Mouse (Mus musculus) common myeloid progenitor, adult 5-6 weeks (primary cell): ENCODE data around the gene Clptm1. TPM values are rescaled to one million over a fixed set of nuclear protein-coding genes. Genes with fewer than 3 reads are reported as not detected.

Experiments
- ATAC-seq: replicated peaks from 2 replicates; pipeline ENCODE4 v1.8.0; 2016; ENCODE audit warnings: low read depth, mild to moderate bottlenecking, moderate TSS enrichment, inconsistent platforms; ENCODE audit not compliant: poor library complexity, severe bottlenecking
- total RNA-seq: library from RNA; stranded (forward); fragments of 200-1000, 187-1606 nt; gene quantifications from 2 replicates; pipeline ENCODE4 v1.2.3, GENCODE M21; 2017

Gene Clptm1
- total RNA-seq, 1 experiment from 2014 or later: 29.1 TPM

DNA sequence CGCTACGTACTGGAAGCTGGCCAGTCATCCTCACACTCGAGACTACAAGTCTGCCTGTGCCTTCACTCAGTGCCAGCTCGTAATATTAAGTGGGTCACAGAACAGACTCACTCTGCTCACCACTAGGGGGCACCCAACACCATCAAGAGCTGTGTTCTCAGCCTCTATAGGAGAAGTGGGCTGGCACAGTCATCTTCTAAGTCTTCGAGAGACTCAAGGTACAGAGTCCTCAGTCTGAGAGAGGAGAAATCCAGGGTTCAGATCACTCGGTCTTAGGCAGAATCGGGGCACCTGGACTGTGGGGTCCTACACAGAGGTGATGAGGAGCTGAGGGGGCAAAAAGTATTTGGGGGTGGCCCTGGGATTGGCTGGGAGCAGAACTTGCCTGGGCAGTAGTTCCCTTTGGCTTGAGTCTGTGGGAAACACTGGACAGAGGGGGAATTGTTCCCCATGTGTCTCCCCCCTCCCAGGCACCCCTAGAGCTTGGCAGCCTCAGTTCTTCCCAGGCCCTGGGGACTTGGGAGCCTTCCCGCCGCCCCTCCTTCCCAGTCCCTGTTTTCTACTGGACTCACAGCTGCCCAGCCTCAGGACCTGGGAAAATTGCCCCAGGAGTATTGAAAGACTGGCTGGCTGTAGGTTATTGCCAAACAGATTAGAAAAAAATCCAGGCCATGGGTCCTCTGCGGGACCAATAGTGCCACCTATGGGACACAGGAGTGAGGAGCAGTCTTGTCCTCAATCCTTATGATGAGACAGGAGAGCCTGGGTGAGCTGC lies 4.3 kb upstream of the Clptm1 start:
- peak; percentile 68 for ATAC-seq

- ATAC-seq: no peak
Observed at GRCm38 (mm10) chr7:19667434-19667833, 2.6 kb upstream of the Clptm1 start.

DNA sequence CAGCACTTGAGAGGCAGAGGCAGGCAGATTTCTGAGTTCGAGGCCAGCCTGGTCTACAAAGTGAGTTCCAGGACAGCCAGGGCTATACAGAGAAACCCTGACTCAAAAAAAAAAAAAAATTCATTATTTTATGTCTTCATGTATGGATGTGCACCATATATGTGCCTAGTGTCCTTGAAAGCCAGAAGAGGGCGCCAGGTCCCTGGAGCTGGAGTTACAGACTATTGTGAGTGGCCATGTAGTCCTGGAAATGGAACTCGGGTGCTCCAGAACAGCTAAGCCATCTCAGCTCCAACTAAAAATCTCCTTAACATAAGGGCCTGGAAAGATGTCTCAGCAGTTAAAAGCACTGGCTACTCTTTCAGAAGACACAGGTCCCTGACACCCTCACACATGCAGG lies 1.9 kb upstream of the Clptm1 start:
- ATAC-seq: no peak

DNA sequence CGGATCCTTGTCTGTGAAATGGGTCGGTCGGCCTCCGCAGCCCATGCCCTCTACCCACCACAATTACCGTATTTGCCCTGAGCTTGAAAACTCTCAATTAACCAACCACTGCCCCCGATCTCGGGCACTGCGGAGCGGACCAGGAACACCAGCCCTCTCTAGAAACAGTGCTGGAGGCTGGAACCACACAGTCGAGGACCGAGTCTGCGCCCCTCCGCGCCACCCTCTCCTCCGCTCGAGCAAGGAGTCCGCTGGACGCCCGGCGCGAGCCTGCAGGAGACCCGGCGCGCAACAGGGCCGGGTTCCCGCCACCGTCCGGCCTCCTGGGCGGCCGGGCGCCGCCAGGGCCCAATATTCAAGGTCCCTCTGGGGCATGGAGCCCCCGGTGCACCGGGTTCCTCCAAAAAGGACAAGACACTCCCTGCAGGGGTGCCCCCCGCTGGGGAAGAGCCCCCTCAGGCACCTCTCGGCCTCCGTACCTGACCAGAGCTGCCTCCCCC lies 328 bp downstream of the Clptm1 start:
- ATAC-seq: peak; percentile 1; the same call in 1 of the 2 replicates

GRCm38 (mm10) chr7:19663940-19664339 lies 893 bp downstream of the Clptm1 start:
- no peak for ATAC-seq

DNA sequence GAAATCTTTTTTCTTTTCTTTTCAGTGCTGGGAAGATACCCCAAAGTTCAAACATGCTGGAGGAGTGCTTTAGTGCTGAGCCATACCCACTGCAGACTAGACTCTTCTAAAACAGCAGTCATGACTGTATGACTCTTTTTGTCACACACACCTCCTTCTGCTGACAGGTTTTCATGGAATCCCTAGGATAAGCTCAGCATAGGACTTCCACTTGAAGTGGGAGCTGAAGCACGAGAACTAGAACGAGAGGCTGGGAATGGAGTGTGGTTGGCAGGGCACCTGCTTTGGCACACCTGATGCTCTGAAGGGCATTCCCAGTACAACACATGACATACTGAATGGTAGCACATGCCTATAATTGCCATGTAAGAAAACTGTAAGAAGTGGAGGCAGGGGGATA lies 12.2 kb downstream of the Clptm1 start:
- no peak for ATAC-seq

GRCm38 (mm10) chr7:19651063-19651786 lies 13.6 kb downstream of the Clptm1 start:
- ATAC-seq: peak; percentile 47; the same call in 1 of the 2 replicates

GRCm38 (mm10) chr7:19641223-19641622 lies 23.6 kb downstream of the Clptm1 start:
- no peak for ATAC-seq

GRCm38 (mm10) chr7:19635074-19635827 lies 29.6 kb downstream of the Clptm1 start:
- no peak for ATAC-seq

DNA sequence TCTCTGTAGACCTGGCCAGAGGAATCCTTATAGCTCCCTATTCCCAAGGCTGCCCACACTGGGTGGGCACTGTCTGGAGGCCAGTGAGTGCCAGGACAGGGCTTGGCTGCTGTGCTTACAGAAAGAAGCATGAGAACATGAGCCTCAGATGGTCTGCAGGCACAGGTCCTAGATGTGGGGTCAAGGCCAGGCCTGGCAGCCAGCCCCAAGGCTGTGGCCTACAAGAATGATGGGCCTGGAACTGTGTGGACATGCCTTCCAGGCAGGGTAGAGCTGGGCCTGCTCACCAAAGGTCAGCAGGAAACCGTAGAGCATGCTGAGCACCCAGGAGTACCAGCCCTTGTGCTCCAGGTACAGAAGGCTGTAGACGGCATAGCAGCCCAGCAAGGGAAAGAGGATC lies 30.2 kb downstream of the Clptm1 start:
- ATAC-seq: no peak

DNA sequence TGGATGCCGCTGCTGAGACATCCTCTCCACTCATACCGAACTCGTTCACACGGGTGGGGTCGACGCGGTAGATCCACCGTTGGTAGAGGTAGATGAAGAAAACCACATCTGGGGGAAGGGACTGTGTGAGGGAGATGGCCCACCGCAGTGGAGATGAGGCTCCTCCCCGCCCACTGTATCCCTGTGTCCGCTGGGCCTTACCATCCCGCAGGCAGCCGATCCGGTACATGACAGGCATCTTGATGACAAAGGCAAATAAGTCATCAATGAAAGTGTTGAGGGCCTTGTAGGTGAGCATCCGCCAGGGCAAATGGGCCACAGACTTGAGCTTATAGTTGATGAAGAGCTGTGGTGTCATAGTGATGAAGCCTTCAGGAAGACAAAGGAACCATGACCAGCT lies 31.0 kb downstream of the Clptm1 start:
- no peak for ATAC-seq

DNA sequence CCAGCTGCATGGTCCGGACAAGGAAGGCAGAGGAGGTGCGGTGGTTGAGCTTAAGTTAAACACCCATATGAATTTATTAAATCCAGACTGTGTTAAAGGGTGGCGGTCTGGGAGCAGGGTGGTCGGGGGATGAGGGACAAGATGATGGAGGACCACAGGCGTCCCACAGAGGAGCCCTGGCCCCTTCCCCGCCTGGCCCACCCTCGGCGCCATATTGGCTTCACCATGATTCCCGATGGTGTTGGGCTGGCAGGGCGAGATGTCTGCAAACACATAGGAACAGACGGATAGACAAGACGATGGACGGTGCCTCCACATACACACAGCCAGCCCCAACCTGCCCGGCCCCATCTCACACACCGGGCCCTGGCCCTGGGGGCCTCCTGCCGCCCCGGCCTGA lies 31.6 kb downstream of the Clptm1 start:
- ATAC-seq: no peak

- no peak; the same call in 1 of the 2 replicates for ATAC-seq
Observed at GRCm38 (mm10) chr7:19632720-19633119, 32.1 kb downstream of the Clptm1 start.

DNA sequence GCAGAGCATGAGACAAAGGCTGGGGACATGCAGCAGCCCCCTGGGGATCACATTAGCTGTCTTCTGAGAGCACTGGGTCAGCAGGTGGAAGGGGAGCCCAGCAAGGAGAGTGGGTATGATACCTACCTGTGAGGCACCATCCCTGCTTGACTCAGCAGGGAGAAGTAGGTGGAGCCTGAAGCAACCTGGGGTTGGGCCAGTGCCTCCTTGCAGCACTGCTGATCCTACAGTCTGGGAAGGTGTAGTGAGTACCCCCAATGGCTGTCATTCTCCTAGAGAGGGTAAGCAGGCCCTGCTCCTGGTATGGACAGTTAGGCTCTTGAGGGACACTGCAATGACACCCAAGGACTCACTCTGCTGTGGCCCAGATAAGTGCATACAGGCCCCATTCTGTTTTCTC lies 32.6 kb downstream of the Clptm1 start:
- no peak for ATAC-seq

- no peak; the same call in 1 of the 2 replicates for ATAC-seq
Observed at GRCm38 (mm10) chr7:19629361-19629734, 35.5 kb downstream of the Clptm1 start, which contains the start of gene Relb. Relb (minus strand) TSS chr7:19629438.

DNA sequence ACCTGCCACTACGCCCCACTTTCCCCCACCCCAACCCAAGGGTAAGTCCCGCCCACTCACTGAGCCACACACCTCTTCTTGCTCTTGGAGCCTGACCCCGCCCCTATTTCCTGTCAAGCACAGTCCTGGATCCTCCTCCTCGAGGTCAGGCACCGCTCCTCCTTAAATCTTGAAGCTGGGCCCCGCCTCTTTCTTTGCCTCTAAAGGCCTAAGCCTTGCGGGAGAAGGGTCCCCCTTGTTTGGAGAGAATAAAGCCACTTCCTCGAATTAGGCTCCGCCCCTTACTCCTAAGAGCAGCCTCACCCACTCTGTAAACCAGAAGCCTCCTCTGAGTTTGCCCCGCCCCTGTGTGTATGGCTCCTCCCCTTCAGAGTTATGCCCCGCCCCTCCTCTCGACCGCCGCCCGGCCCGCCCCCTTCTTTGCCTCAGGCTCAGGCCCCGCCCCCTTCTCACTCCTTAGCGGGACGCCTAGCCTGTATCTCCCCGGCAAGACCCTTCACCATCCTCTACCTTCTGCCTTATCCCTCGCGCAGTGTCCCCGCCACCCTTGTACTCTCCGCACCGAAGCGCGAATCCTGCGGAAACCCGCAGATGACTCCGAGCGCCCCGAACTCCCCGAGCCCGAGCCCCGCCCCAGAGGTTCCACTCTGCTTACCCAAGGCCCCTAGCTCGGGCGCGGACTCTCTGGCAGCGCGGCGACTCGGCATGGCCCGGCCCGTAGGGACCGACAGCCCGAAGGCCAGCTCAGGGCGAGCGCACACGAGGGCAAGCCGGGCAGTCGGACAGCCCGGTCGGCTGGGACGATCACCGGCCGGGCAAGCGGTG lies 36.1 kb downstream of the Clptm1 start:
- peak; percentile 87 for ATAC-seq

- ATAC-seq: no peak
Observed at GRCm38 (mm10) chr7:19628192-19628535, 36.7 kb downstream of the Clptm1 start.

GRCm38 (mm10) chr7:19627721-19628120 lies 37.1 kb downstream of the Clptm1 start:
- no peak for ATAC-seq

GRCm38 (mm10) chr7:19623433-19623832 lies 41.4 kb downstream of the Clptm1 start:
- no peak for ATAC-seq

DNA sequence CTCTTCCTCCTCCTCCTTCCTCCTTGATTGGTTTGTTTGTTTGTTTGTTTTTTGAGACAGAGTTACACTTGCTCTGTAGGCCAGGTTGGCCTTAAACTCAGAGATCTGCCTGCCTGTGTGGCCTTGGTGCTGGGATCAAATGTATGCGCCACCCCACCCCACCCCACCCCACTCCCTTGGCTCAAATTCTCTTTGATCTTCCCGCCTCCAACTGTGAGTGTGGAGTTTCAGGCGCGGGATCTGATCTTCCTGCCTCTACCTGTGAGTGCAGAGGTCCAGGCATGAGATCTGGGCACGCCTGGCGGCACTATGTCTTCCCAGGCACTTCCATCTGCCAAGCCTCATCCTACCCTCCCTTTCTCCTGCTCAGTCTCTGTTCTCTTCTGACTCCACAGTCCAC lies 42.6 kb downstream of the Clptm1 start:
- ATAC-seq: no peak
